Mouse (Mus musculus): Measurements from ENCODE around the gene Nrarp. TPM values are rescaled to one million over a fixed set of nuclear protein-coding genes. Genes with fewer than 3 reads are reported as not detected.

The Nrarp gene
- 10 to 100 TPM; 10.2 to 18.4 TPM for total RNA-seq (2021)
- long read RNA-seq, experiment 1, transcript Nrarp-201 (1 exons, 2,582 nt): major isoform, 13 of 13 reads
- long read RNA-seq, experiment 1, partial matches to known transcripts: 0 of 13 reads
- long read RNA-seq, experiment 1, other reads (novel, unspliced or antisense): 0 of 13 reads
- long read RNA-seq, experiment 2, transcript Nrarp-201 (1 exons, 2,582 nt): major isoform, 57 of 57 reads
- long read RNA-seq, experiment 2, partial matches to known transcripts: 0 of 57 reads
- long read RNA-seq, experiment 2, other reads (novel, unspliced or antisense): 0 of 57 reads

DNA sequence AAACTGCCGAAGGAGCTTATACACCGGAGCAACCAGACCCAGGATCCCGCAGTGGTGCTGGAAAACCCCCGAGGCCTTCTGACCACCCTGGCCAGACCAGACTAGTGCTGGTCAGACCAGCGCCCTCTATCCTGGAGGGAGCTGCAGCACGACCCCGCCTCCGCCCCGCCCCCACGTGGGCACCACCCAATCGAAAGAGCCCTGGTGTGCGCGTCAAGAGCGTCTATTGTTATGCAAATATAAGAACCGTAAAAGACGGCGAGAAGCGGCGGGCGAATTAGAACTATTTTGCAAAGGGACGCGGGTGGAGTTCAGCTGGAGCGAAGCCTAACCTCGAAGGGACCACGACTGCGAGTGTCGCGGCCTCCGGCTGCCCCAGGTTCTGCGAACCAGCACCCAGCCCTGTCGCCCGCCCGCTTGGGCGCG, at the start of gene Nrarp:
Gene Nrarp, plus strand, starts transcription at position 281 of the 426 bp plus-strand sequence.
- DNase-seq (ENCODE audit: low spot score in 2 of 2): peak; percentile 78 to 82

DNA sequence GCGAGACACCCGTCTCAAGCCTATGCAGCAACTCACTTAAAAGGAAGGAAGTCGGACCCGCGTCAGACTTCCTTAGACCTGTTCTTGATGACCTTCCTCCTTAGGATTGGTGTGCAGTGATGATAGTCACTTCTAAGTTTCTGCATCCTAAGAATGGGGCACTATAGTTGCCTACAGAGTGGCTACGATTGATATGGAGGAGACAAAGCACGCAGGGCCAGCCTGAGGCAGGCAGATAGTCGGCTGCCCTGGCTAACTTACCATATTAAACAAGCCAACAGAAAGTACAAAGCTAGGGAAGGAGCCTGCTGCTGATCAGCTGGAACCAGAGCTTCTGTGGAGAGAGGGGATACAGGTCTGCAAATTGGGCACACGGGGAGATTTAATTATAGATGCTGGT, 49.0 kb upstream of the Nrarp start:
- no peak for DNase-seq (ENCODE audit: low spot score in 2 of 2)

DNA sequence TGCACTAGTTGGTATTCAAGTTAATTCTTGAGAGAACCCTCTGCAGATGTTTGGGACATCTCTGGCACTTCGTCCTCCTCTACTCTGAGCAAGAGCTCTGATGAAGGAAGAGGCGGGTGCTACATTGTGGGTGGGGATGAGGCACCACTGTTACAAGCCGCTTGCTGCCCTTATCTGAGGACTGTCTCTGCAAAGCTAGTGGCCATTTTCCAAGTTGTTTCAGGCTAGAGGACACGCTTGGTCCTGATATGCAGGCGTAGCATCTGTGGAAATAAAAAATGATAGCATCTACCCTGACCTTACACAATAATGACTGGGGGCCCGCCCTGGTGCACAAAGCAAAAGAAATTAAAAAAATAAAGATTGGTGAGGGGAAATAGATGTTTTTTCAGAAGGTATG, 42.7 kb upstream of the Nrarp start:
- DNase-seq (ENCODE audit: low spot score in 2 of 2): no peak

DNA sequence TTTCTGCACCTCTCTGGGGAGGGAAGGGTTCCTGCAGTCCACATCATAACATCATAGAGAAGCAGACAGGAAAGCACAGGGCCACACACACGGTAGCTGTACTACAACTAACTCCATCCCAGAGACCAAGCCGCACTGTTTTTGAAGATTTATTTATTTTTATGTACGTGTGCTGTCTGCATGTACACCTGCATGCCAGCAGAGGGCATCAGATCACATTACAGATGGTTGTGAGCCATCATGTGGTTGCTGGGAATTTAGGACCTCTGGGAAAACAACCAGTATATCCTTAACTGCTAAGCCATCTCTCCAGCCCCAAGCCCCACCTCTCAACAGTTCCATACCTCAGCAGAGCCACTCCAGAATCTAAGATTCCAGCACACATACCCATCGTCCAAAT, 39.4 kb upstream of the Nrarp start:
- no peak for DNase-seq (ENCODE audit: low spot score in 2 of 2)

DNA sequence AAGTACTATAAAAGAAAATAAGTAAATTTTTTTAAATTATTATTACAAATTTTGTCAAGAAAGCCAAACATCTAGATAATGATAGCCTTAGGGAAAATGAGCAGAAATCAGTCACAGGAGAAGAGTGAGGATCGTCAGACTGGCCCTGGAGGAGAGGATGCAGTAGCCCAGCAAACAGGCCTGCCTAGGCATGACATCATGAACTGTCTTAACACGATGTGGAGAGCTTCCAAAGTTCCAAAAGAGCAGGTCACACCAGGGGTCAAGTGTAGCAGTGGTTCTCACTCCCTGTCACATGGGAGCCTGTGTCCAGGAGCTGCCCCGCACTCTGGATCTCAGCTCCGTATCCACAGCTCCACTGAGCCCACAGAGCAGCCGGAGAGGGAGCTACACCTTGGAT, 38.6 kb upstream of the Nrarp start:
- no peak for DNase-seq (ENCODE audit: low spot score in 2 of 2)

DNA sequence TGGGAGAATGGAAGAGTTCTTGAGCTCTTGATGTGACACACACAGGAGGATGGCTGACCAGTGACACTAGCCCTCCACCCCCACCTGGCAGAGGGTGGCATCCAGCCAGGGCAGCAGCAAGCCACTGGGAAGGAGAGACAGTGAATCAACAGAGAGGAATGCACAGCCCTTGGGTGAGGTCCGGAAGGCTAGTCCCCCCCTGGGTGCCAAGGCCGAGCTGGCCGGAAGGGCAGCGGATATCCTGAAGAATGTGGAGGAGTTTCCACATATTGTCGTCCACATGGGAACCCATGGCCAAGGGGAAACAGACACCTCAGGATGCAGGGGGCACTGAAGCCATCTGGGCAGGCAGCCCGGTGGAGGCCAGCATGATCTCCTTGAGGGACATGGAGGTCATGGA, 35.2 kb upstream of the Nrarp start:
- DNase-seq (ENCODE audit: low spot score in 2 of 2): peak in 1 of 2 experiments; percentile 63

DNA sequence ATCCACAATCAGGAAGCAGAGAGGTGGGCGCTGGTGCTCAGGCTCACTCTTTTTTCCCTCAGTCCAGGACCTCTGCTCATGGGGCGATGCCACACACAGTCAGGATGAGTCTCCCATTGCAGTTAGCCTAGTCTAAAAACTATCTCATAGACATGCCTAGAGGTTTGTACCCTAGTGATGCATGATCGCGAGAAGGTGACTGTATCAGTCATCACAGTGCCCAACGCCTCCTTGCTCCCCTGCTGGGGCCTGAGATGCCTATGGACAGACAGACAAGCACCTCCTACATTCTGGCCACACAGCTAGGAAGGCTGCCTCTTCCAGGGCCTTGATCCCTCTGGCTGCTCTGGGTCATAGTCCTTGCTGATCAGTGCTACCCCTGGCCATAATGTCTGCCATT, 33.2 kb upstream of the Nrarp start:
- no peak for DNase-seq (ENCODE audit: low spot score in 2 of 2)

DNA sequence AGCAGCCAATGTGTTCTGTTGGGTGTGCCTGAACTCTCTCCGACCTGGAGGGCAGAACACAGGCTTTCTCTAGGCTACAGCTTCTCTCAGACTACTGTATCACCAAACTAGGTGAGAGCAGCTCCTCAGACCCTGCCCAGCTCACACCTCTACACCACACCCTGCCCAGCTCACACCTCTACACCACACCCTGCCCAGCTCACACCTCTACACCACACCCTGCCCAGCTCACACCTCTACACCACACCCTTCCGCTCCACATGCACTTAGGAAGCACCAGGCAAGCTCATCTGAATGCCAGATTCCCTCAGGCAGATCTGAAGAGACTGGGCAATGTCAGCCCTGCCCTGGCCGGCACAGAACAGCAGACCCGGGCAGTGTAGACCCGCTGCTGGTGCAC, 32.7 kb upstream of the Nrarp start:
- no peak for DNase-seq (ENCODE audit: low spot score in 2 of 2)

DNA sequence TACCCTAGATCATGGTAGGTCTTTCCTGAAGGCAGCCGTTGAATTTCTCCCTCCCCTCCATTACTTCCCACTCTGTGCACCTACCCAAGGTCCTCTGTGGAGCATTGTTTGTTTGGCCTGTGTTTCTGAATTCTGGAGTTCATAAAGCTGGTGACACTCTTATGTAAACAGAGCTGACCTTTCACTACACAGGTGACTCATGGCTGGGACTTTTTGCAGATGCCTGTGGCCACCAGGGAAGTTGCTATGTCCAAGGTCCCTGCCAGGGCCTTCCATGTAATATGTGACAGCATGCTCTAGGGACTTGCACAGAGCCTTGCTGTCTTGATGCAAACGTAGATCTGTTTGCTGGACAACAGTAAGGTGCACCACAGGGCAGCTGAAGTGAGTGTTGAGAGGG, 30.9 kb upstream of the Nrarp start:
- DNase-seq (ENCODE audit: low spot score in 2 of 2): no peak

DNA sequence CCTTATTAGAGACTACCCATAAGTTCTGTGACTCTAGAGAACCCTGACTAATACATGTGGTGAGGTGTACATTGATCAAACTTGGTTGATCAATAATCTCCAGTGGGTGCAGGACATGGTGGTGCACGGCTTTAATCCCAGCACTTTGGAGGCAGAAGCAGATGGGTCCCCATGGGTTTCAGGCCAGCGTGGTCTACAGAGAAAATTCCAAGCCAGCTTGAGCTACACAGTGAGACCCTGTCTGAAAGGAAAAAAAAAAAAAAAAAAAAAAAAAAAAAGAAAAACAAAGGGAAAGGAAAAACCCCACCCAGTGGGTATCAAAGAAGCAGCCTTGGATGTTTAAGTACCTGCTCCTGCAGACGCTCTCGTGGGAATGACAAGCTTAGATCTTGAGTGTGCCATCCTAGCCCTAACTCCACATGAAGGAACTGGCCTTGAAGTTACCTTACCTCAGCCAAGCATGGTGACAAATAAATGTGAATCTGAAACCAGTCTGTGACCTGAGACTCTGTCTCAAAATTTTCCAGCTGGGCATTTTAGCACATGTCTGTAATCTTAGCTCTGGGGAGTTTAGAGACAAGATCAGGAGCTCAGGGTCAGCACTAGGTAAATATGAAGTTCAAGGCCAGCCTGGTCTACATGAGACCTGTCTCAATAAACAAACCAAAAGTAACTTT, 29.1 kb upstream of the Nrarp start:
- DNase-seq (ENCODE audit: low spot score in 2 of 2): no peak

DNA sequence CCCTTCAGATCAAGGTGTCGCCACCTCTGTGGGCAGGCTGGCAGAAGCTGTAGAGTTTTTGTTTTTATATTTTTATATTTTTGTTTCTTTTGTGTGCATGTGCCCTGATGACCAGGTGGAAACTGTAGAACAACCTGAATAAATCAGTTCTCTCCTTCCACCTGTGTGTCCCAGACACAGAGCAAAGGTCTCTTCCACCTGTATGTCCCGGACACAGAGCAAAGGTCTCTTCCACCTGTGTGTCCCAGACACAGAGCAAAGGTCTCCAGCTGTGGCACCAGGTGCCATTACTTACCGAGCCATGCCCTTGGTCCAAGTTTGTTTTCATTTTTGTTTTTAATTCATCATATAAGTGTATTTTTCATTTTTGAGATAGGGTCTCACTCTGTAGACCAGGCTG, 24.4 kb upstream of the Nrarp start:
- no peak for DNase-seq (ENCODE audit: low spot score in 2 of 2)

DNA sequence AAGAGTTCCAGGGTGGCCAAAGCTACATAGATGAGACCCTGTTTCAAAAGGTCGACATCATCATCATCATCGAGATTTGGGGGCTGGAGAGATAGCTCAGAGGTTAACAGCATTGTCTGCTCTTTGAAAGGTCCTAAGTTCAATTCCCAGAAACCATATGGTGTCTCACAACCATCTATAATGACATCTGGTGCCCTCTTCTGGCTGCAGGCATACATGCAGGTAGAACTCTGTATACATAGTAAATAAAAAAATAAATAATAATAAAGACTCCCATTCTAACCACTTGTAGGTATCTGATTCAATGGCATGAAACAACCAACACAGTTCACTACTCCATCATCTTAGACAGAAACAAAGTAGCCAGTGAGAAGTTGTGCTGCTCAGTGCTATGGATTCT, 23.6 kb upstream of the Nrarp start:
- no peak for DNase-seq (ENCODE audit: low spot score in 2 of 2)

DNA sequence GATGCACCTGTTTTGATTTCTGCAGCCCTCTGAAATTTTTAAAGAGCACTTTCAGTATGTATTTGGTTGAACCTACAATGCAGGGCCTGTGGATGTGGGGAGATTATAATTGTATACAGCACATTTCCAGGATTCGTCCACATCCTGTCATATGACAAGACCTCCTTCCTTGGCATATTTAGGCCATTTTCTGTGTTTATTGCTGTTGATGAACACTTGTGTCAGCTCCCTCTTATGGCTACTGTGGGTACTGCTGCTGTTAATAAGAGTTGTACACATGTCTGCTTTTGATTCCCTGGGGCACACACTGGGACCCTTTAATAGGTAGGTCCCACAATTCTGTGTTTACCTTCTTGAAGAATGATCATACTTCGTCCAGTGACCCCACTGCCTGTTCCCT, 22.9 kb upstream of the Nrarp start:
- no peak for DNase-seq (ENCODE audit: low spot score in 2 of 2)

DNA sequence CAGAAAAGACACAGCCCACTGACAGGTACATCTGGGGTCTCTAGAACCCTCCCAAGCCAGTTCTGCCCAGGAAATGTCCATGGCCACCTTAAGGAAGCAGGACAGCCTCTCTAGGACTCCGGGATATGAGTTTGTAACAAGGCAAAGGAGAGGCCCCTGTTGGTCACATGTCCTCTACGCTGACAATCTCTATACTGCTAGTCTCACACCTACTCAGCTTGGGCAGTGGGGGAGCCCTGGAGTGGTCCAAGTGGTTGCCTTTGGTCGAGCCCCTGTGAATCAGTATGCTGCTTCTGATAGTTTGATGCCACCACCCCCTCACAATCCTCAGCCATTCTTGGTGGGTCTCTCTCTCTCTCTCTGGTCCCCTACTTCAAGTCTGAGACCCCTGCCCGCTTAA, 13.1 kb upstream of the Nrarp start:
- DNase-seq (ENCODE audit: low spot score in 2 of 2): no peak

DNA sequence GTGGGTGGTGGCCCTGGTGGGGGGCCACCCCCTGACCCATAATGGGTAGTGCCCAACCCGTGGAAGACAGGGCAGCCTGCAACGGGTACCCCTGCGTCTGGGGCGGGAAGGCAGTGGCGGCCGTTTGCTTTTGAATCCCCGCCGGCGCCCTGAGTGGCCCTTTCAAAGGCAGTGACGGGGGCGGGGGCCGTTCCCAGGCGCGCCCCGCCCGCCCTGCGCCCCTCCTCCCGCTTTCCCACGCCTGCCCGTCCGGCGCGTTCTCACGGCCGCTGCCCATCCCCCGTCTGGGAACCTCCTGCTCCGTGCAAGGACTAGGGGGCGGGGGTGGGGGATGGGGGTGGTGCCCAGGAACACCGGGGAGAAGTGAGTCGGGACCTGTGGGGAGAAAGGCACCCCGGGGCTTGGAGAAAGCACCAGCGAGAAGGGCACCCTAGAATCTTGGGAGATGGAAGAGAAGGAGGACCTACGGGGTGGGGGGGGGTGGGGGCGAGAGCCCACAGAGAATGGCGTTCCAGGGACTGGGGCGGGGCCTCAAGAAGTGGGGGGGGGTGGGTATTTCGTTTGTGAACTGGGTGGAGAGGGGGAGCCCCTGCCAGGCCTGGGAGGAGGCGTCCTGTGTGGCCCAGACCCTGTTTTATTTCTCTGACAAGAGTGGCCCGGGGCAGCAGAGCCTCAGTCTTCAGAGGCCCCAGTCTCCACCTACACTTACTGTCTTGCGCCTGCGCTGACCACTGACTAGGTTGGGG, 12.5 kb upstream of the Nrarp start:
- DNase-seq (ENCODE audit: low spot score in 2 of 2): peak in 1 of 2 experiments; percentile 48

DNA sequence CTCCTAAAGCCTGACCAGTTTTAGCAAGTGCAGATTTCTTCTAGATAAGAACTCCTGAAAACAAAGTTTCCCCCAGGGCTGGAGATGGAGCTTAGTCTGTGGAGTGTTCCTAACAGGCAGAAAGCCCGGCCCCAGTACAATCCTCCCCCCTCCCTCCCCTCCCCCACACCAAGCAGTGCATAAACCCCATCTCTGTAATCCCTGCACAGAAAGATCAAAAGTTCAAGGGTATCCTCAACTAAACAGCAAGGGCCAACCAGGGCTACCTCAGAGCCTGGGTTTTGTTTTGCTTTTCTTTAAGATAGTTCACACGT, 11.9 kb upstream of the Nrarp start:
- no peak for DNase-seq (ENCODE audit: low spot score in 2 of 2)

DNA sequence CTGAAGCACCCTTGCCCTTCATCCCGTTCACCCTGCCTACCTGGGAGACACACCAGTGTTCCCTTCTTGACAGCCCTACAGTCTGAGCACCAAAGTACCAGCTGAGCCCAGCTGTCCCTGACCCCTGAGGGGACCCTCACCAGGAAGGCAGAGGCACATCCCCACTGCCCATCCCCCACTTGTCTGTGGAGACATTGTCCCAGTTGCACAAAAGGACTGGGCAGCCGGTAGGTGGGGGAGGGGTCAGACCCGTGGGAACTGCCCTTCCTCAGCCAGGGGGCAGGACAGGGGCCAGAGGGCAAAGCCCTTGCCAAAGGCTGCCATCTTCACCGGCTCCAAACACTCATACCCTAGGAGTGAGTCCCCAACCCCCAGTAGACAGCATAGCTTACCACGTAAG, 10.8 kb upstream of the Nrarp start:
- no peak for DNase-seq (ENCODE audit: low spot score in 2 of 2)

DNA sequence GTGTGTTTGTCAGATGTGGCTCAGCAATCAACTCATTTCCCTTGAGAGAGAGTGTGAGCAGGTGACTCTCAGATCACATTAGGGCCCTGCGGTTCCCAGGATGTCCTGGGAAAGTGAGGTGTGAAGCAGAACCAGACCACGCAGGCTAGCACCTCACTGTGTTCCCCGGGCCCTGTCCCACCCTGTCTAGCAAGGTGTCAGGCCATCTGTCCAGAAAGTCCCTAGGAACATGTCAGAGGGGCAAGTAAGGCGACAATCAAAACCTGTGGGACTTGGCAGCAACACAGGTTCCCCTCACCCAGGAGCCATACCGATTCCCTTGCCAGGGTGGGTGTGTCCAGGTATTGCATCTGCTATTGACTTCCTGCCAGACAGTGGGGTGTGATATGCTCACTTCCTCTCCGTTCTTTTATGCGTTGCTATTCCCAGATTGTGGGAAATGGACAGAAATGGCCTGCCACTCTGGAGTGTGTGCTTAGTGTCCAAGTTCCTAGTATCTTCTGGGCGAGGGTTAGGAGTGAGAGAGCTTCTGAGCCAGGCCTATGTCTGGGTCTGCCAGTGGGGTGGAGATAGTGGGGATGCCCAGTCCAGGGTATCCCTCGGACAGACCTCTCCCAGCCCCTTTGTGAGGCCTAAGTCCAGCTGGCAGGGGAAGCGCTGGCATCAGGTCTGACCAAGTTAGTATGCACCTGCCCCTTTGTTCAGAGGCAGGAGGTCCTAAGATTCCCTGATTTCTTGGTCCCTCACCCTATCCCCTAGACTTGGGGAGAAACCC, 10.0 kb upstream of the Nrarp start:
- no peak for DNase-seq (ENCODE audit: low spot score in 2 of 2)

DNA sequence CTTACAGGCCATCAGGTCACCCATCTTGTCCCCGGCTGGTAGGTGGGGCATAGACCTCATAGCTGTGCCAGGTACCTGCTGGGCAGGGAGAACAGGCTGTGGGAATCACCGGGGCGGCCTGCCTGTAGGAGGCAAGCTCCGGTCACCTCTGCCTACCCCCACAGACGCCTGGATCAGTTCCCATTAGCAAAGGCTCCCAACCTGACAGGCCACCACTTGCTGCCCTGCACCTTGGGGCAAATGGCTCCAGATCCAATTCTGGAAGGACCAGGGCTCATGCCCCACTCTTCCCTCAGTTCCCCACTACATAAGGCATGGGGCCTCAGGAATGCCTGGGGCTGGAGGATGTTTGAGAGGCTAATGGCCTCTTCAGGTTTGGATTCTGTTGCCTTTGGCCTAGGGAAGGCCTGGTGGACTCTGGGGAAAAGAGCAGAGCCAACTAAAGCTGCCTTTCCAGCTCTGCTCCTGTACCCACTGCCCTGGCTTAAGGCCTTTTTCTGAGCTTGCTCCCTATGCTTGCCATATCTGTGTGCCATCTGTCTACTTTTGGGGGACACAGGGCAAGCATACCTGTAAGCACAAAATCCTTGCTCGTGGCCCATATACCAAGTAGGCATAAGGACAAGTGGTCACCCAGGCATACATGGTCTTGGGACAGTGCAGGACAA, 9.3 kb upstream of the Nrarp start:
- no peak for DNase-seq (ENCODE audit: low spot score in 2 of 2)

DNA sequence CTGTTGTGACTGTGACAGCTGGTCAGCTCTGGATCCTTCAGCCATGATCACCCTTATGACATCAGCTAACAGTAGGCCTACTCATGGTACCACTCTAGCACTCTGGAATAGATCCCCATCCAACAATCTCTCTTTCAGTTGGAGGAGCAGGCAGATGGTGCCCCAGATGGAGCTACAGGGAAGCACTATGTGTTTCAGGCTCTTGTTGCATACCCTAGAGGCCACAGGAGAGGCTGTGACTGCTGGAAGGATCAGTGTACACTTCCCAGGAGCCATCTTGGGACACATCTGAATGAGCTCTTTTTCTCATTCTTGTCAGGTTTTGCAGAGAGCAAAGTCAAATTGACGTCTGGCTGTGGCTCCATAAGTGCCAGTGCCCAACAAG, 8.8 kb upstream of the Nrarp start:
- DNase-seq (ENCODE audit: low spot score in 2 of 2): no peak

DNA sequence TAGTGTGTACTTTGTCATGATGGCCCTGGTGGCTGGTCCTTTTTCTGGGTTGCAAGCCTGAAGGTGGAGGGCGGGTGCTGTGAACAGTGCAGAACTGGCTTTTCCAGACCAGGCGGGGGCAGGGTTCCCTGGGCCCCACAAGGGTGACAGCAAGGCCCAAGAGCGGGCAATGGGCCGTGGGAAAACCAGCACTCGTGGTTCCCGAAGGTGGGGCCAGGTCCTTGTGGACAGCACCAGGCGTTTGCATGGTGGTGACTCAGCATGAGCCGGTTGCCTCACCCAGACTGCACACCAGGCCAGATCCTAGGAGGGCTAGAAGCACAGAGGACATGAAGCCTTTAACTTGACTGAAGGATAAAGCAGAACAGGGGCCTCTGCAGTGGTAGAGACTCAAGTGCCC, 7.9 kb upstream of the Nrarp start:
- no peak for DNase-seq (ENCODE audit: low spot score in 2 of 2)

Data from adrenal gland, postnatal 4 days (tissue).